ENCODE assay signal across 8 mouse cellular contexts in the genomic region with DNA sequence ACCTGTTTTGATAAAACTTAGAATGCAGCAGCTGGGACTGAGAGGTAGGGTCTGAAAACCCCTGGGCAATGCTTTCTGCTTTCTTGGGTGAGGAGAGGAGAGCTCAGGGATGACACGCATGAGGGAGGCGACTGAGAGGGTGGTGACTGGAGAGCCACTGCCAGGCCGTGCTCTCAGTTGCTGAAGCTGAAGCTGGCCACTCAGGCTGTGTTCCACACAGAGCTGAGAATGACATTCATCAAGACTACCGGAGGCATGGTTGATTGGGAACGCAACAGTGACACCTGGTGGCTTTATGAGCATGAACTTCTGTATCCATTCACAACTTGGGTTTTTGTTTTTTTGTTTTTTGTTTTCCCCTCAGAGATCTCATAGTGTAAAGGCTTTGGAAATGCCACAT. TPM values are rescaled to one million over a fixed set of nuclear protein-coding genes. Genes with fewer than 3 reads are reported as not detected.
DNase-seq lines count a peak whose midpoint lies in the region; ATAC-seq lines count a peak whose summit lies in the region.

No protein-coding gene starts in this region.

- peaks cover 9% of the 10 kb centered on the region; the same call in 1 of the 2 replicates for H3K4me1 ChIP-seq in embryonic facial prominence, embryonic 10.5 days
- H3K4me1 ChIP-seq in heart, embryonic 10.5 days = 0 out of 2 replicates have a peak, but pooled peaks cover 6% of the 10 kb centered on the region
- H3K4me1 ChIP-seq in kidney, embryonic 15.5 days = peaks cover 18% of the 10 kb centered on the region
- H3K4me1 ChIP-seq in limb, embryonic 13.5 days = peaks cover 10% of the 10 kb centered on the region

- H3K27ac ChIP-seq in embryonic facial prominence, embryonic 10.5 days (replicated peaks) = no peak overlapping the region
- H3K27ac ChIP-seq in heart, embryonic 10.5 days = no peak overlapping the region
- peak overlapping the region; percentile 48; the same call in 1 of the 2 replicates for H3K27ac ChIP-seq in kidney, embryonic 15.5 days
- no peak overlapping the region for H3K27ac ChIP-seq in limb, embryonic 13.5 days

- H3K9ac ChIP-seq in kidney, embryonic 15.5 days = no peak overlapping the region
- H3K9ac ChIP-seq in limb, embryonic 13.5 days = no peak overlapping the region

- peak; percentile 84 for ATAC-seq in kidney, embryonic 15.5 days (replicated peaks; ENCODE audit: low FRiP score)
- ATAC-seq in limb, embryonic 13.5 days (ENCODE audit: low FRiP score, low read depth) = 0 out of 2 replicates have a peak, but pooled peaks have one; percentile 77

- no peaks in the 10 kb centered on the region for H3K27me3 ChIP-seq in embryonic facial prominence, embryonic 10.5 days (replicated peaks; ENCODE audit: low read depth, poor library complexity, severe bottlenecking)
- no peaks in the 10 kb centered on the region for H3K27me3 ChIP-seq in heart, embryonic 10.5 days (ENCODE audit: insufficient read depth, poor library complexity, severe bottlenecking)
- H3K27me3 ChIP-seq in kidney, embryonic 15.5 days = no peaks in the 10 kb centered on the region
- no peaks in the 10 kb centered on the region for H3K27me3 ChIP-seq in limb, embryonic 13.5 days

- peak overlapping the region; percentile 16; the same call in 1 of the 2 replicates for H3K4me2 ChIP-seq in kidney, embryonic 15.5 days
- H3K4me2 ChIP-seq in limb, embryonic 13.5 days (replicated peaks) = no peak overlapping the region

- DNase-seq in CD4-positive helper T cell, adult 2 months (ENCODE audit: low read depth, low spot score) = peak; percentile 71
- peak; percentile 20 for DNase-seq in adrenal gland, adult 8-10 months
- peak; percentile 71 for DNase-seq in embryonic facial prominence, embryonic 10.5 days (ENCODE audit: low spot score)
- DNase-seq in heart, embryonic 10.5 days (ENCODE audit: low spot score) = peak; percentile 87
- peak; percentile 17 to 63 for DNase-seq in natural killer cell, adult 2 months (ENCODE audit: low spot score in 2 of 2)
- DNase-seq in telencephalon, adult 2 months (ENCODE audit: low read depth, low spot score) = peak; percentile 81

- 5% methylated on average over 5 of the region's 5 CpGs for WGBS in embryonic facial prominence, embryonic 10.5 days
- 6% methylated on average over 5 of the region's 5 CpGs for WGBS in heart, embryonic 10.5 days
- 0% methylated on average over 5 of the region's 5 CpGs for WGBS in kidney, embryonic 15.5 days
- 9% methylated on average over 5 of the region's 5 CpGs for WGBS in limb, embryonic 13.5 days

- H3K9me3 ChIP-seq in embryonic facial prominence, embryonic 10.5 days = peaks cover 12% of the 10 kb centered on the region; the same call in 1 of the 2 replicates
- H3K9me3 ChIP-seq in heart, embryonic 10.5 days = peaks cover 7% of the 10 kb centered on the region
- peaks cover 5% of the 10 kb centered on the region; the same call in 1 of the 2 replicates for H3K9me3 ChIP-seq in kidney, embryonic 15.5 days (replicated peaks)
- H3K9me3 ChIP-seq in limb, embryonic 13.5 days = peaks cover 6% of the 10 kb centered on the region

- no peaks in the 10 kb centered on the region for H3K36me3 ChIP-seq in embryonic facial prominence, embryonic 10.5 days (replicated peaks)
- no peaks in the 10 kb centered on the region for H3K36me3 ChIP-seq in heart, embryonic 10.5 days
- H3K36me3 ChIP-seq in kidney, embryonic 15.5 days = peaks cover 6% of the 10 kb centered on the region; the same call in 1 of the 2 replicates
- H3K36me3 ChIP-seq in limb, embryonic 13.5 days = no peaks in the 10 kb centered on the region

- no peak overlapping the region for H3K4me3 ChIP-seq in embryonic facial prominence, embryonic 10.5 days
- H3K4me3 ChIP-seq in heart, embryonic 10.5 days = no peak overlapping the region
- no peak overlapping the region for H3K4me3 ChIP-seq in kidney, embryonic 15.5 days (replicated peaks)
- no peak overlapping the region for H3K4me3 ChIP-seq in limb, embryonic 13.5 days

RNA-seq across cellular contexts. Expression of a gene that starts 19.4 kb away (rescaled TPM):
- 1 to 10 TPM in 2 of 4 experiments, under 1 TPM in 2; 0.70 to 1.1 (median 0.96) TPM for total RNA-seq in adrenal gland, adult 8-10 months (2022)
- 1.8 and 2.4 TPM in 2 replicates for polyA plus RNA-seq in embryonic facial prominence, embryonic 10.5 days (2016; fragmentation: Nextera tagmentation; extraction: Ambion mirVana)
- 0.33 and 0.55 TPM in 2 replicates for polyA plus RNA-seq in heart, embryonic 10.5 days (2016; fragmentation: Nextera tagmentation; extraction: Ambion mirVana)
- 14.5 and 17.3 TPM in 2 replicates for polyA plus RNA-seq in kidney, embryonic 15.5 days (2015; fragmentation: Nextera tagmentation; extraction: Ambion mirVana)
- polyA plus RNA-seq in limb, embryonic 13.5 days (2015; fragmentation: Nextera tagmentation; extraction: Ambion mirVana) = 3.1 and 3.2 TPM in 2 replicates

RNA-seq across cellular contexts. Expression of a gene that starts 42.8 kb away (rescaled TPM):
- total RNA-seq in adrenal gland, adult 8-10 months (2022) = not detected
- polyA plus RNA-seq in embryonic facial prominence, embryonic 10.5 days (2016; fragmentation: Nextera tagmentation; extraction: Ambion mirVana) = 0.25 and 0.52 TPM in 2 replicates
- polyA plus RNA-seq in heart, embryonic 10.5 days (2016; fragmentation: Nextera tagmentation; extraction: Ambion mirVana) = not detected in 2 replicates
- polyA plus RNA-seq in kidney, embryonic 15.5 days (2015; fragmentation: Nextera tagmentation; extraction: Ambion mirVana) = 37.4 and 43.5 TPM in 2 replicates
- 0.33 and 0.65 TPM in 2 replicates for polyA plus RNA-seq in limb, embryonic 13.5 days (2015; fragmentation: Nextera tagmentation; extraction: Ambion mirVana)

RNA-seq across cellular contexts. Expression of a gene that starts 58.2 kb away (rescaled TPM):
- total RNA-seq in adrenal gland, adult 8-10 months (2022) = 1 to 10 TPM in 3 of 4 experiments, under 1 TPM in 1; 0.80 to 3.0 (median 2.3) TPM
- 0.05 TPM in 2 replicates for polyA plus RNA-seq in embryonic facial prominence, embryonic 10.5 days (2016; fragmentation: Nextera tagmentation; extraction: Ambion mirVana)
- polyA plus RNA-seq in heart, embryonic 10.5 days (2016; fragmentation: Nextera tagmentation; extraction: Ambion mirVana) = not detected in 2 replicates
- 12.0 and 12.6 TPM in 2 replicates for polyA plus RNA-seq in kidney, embryonic 15.5 days (2015; fragmentation: Nextera tagmentation; extraction: Ambion mirVana)
- 0.29 and 0.78 TPM in 2 replicates for polyA plus RNA-seq in limb, embryonic 13.5 days (2015; fragmentation: Nextera tagmentation; extraction: Ambion mirVana)

Comparison
In these comparisons a context has a peak if more than half of its experiments do, and no peak if none do; other contexts are left out.
1. DNase-seq: peak in every context shown above with its lines; median percentile 87 in heart, embryonic 10.5 days; 81 in telencephalon, adult 2 months; 71 in CD4-positive helper T cell, adult 2 months; 71 in embryonic facial prominence, embryonic 10.5 days; 40 in natural killer cell, adult 2 months; 20 in adrenal gland, adult 8-10 months.
2. RNA of a gene that starts 42.8 kb away (polyA plus RNA-seq): 37.4 to 43.5 TPM in kidney, embryonic 15.5 days; 0.33 to 0.65 TPM in limb, embryonic 13.5 days, 0.25 to 0.52 TPM in embryonic facial prominence, embryonic 10.5 days and not detected in heart, embryonic 10.5 days; every median in the first group is over 10 times any median in the second.